Mouse (Mus musculus): ENCODE results near the gene Rnf44.

The Rnf44 gene

DNA sequence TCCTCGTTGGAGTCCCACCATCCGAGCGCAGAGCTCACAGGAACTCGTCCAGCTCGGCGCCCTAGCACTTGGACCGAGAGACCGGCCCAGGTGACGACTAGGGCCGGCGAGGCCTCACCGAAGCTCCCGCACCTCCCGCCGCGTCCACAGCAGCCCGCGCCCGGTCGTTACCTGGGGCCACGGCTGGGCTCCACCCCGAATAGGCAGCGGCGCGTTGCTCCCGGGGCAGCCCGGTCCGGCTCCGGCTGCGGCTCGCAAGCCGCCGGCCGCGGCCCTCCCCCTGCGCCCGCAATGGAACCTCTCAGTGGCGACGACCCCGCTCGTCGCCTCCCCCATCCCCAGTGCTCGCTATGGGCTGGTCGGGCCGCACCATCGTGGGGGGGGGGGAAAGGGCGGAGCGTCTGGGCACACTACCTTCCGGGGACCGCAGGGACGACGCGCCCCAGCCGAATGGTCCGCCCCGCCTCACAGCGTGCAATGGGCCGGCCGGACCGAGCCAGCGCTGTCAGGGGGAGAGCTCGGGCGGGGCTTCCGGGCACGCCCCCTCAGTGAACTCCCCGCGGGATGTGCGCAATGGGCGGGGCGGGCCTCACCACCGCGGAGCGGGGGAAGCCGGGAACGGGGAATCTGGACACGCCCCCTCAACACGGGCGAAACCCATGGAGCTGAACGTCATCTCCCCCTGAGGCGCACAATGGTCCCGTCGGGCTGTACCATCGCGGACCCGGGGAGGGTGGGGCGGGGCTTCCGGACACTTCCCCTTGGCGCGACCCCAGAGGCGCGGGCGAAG, at the start of gene Rnf44:
Rnf44 (minus strand) TSS at position 350 of the 790 bp plus-strand sequence.
- peak; percentile 99 for DNase-seq

DNA sequence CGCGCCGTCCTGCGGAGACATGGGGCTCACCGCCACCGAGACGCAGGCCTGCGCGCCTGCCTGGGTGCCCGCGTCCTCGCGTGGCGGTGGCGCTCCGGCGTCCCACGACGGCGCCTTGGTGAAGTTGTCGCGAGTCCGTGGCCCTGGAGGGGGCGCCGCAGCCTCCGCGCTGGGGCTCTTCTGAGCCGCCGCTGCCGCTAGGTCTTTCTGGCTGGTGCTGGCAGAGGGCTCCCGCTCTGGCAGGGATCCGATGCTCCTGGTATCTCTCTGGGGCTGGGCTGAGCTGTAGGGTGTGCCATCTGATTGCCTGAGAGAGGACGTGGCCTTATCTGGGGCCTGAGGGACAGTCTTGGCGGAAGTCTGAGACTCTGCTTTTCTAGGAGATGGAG, 44.5 kb upstream of the Rnf44 start:
- DNase-seq: peak; percentile 66 to 80

DNA sequence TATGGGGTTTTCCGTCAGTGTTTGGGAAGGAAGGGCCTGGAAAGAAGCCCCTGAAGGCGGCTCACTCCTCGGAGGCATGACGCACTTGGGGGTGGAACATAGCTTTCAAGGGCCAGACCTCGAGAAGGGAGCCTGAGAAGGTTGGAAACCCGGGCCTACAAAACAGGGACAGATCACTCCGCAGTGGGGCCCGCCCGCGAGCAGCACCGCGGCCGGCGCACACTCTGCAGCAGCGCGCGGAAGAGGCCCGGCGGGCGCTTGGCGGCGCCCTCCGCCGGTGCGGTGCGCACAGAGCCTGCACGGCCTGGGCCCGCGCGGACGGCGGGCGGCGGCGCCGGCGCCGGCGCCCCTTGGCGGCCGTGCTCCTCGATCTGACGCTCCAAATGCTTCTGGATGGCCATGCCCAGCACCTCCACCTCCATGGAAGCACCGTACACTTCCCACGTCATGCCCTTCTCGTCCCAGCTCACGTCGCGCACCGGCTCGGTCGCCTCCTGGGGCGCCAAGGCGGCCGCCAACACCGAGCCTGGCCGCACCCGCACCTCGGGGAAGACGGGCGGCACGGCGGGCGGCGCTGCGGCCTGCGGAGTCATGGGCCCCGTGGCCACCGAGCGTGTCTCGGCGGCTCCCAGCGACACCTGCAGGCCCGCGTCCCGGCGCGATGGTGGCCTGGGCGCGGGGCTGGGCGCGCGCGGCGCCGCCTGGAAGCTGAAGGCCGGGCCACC, 43.9 kb upstream of the Rnf44 start:
- peak in 1 of 2 experiments; percentile 51 for DNase-seq

DNA sequence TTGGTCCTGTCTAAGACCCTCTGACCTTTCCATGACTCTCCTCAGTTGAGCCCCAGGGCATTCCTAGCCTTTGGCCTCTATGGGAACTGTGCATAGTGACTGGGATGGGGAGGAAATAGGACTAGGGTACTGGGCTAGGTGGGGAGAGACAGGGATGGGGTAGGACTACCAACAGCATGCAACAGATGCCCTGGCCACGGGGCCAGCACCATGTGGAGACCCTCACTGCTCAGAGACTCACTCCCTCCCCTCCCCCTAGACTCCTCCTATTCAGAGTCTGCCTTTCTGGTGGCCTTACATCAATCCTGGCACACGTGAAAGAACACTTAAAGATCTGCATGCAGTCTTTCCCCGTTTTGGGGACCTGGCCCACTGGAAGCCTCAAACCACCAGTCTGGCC, 43.2 kb upstream of the Rnf44 start:
- no peak for DNase-seq

DNA sequence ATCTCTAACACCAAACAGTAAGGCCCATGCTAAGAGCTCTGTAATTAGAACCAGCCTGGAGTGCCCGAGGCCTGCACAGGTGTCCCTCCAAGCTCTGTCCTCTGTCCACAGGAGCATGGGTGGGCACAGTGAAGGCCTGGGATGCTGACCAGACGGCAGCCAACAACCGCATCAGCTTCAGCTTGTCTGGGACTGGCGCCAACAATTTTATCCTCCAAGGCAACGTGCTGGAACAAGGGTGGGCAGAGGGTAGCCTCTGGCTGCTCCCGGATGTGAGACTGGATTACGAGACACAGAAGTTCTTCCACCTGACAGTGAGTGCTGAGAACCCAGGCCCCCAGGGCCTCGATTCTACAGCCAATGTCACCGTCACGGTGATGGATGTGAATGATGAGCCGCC, 32.4 kb upstream of the Rnf44 start:
- DNase-seq: peak in 1 of 2 experiments; percentile 35

GRCm38 (mm10) chr13:54723143-54723542, 29.4 kb upstream of the Rnf44 start:
- peak in 1 of 2 experiments; percentile 41 for DNase-seq

DNA sequence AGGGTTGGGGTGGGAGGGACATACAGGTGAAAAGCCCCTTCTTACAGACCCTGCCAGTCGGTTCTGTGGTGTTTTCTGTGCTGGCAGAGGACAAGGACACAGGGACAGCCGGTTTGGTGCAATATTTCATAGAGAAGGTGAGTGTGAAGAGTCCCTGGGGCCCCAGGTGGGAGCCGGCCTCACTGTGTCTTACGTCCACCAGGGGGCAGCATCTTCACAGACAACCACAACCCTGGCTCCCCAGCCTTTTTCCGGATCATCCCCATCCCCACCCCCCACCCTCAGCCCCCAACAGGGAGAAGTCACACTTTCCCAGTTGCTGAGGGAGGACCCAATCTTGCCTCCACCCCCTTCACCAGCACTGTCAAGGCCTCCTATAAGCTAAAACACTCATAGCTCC, 23.2 kb upstream of the Rnf44 start:
- peak; percentile 85 for DNase-seq

GRCm38 (mm10) chr13:54714996-54715395, 21.3 kb upstream of the Rnf44 start:
- peak in 1 of 2 experiments; percentile 58 for DNase-seq

GRCm38 (mm10) chr13:54714393-54714792, 20.7 kb upstream of the Rnf44 start:
- peak in 1 of 2 experiments; percentile 62 for DNase-seq

GRCm38 (mm10) chr13:54710866-54711265, 17.2 kb upstream of the Rnf44 start:
- DNase-seq: no peak

DNA sequence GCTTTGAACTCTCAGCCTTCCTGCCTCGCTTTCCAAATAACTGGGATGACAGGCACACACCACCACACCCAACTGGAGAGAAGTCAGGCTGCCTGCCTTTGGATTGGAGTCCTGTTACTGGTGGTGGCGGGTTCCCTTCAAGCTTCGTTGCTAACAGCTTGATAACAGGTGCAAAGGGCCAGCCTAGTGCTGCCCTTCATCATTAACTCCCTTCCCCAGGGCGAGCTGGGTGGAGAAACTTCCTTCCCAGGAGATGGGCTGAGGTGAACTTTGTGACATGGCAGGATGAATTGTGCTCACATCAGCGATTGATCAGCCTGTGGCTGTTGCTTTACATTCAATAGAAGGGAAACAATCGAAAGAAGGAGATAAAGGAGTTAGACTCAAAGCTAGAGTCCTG, 11.2 kb upstream of the Rnf44 start:
- DNase-seq: no peak

GRCm38 (mm10) chr13:54702507-54702906, 8.8 kb upstream of the Rnf44 start:
- no peak for DNase-seq

- no peak for DNase-seq
Observed at GRCm38 (mm10) chr13:54701243-54701642, 7.5 kb upstream of the Rnf44 start, which contains the start of gene Cdhr2. Gene Cdhr2, plus strand, starts transcription at chr13:54701461.

- DNase-seq: no peak
Observed at GRCm38 (mm10) chr13:54695479-54696230, 1.9 kb upstream of the Rnf44 start.

- DNase-seq: no peak
Observed at GRCm38 (mm10) chr13:54694348-54695060, 797 bp upstream of the Rnf44 start.

- no peak for DNase-seq
Observed at GRCm38 (mm10) chr13:54692711-54693557, 773 bp downstream of the Rnf44 start.

DNA sequence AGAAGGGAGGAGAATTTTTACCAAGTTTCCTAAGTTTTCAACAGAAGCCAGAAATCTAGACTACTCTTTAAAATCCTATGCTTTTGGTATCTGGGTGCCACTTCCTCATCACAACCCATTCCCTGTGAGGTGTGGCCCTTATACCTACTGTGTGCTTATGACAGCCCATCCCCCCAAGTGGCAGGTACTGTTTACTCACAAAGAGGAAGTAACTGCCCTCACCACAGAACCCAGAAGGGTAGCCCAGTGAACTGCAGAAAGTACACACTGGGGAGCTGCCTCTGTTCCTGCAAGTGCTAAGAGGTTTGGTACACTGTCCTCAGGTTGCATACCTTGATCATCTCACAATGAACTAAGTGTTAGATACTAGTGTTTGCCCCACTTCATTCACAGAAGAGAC, 2.0 kb downstream of the Rnf44 start:
- DNase-seq: no peak

- no peak for DNase-seq
Observed at GRCm38 (mm10) chr13:54690151-54690740, 3.5 kb downstream of the Rnf44 start.

- peak; percentile 98 to 99 for DNase-seq
Observed at GRCm38 (mm10) chr13:54687575-54688424, 5.9 kb downstream of the Rnf44 start.

- peak; percentile 75 for DNase-seq
Observed at GRCm38 (mm10) chr13:54687096-54687495, 6.6 kb downstream of the Rnf44 start.

All from cerebellum, postnatal 14 days (tissue).